In the genomic region with DNA sequence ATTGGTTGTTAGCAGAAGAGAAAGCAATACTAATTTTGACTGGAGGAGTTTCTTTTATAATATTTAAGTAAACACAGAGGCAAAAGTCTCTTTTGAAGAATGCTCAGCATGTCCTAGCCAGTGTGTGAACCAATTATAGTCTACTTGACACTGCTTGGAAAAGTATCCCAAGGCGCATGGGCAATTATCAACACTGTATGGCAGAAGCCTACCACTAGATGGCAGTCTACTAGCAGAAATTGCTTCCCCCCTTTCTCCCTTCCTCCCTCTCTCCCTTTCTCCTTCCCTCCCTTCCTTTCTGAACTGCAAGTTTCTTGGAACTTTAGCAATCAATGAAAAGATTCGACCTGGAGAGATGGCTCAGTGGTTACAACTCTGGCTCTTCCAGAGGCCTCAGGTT, we compare ENCODE assay signal across 9 mouse cellular contexts. TPM values are rescaled to one million over a fixed set of nuclear protein-coding genes. Genes with fewer than 3 reads are reported as not detected.
DNase-seq lines count a peak whose midpoint lies in the region; ATAC-seq and TF ChIP-seq lines count a peak whose summit lies in the region.
"Had no signal": no experiment of that assay in that cellular context is flagged by ENCODE, and none has a peak within 500 bp of the region (broad histone marks: within the 10 kb centered on the region; RNA-seq: fewer than 3 reads in every experiment).

No protein-coding gene starts in this region.

- DNase-seq in spleen, adult 2 months (ENCODE audit: low read depth in 1 of 2, low spot score in 2 of 2), result no peak
- DNase-seq in spleen, postnatal 14 days (ENCODE audit: low spot score in 2 of 2), result no peak
- DNase-seq in c-Kit-positive CD71-positive TER-119-positive erythroid progenitor cells, embryonic 14.5 days (ENCODE audit: low spot score), result peak; percentile 20
- DNase-seq in intestine, embryonic 14.5 days (ENCODE audit: low spot score), result no peak
- peak; percentile 23 for DNase-seq in left cerebral cortex, postnatal 4 days
- DNase-seq in natural killer cell, adult 2 months (ENCODE audit: low spot score in 2 of 2), result peak; percentile 12
- DNase-seq in urinary bladder, postnatal 10 days (ENCODE audit: low spot score), result no peak
- DNase-seq: liver, embryonic 13.5 days had no signal

- no peak overlapping the region for H3K4me3 ChIP-seq in spleen, adult 2 months (ENCODE audit: extremely low read depth, insufficient read depth, insufficient read length)
- H3K4me3 ChIP-seq in forebrain, embryonic 13.5 days, result no peak overlapping the region
- no peak overlapping the region for H3K4me3 ChIP-seq in intestine, embryonic 14.5 days (ENCODE audit: low read depth, low read length)
- H3K4me3 ChIP-seq: liver, embryonic 13.5 days had no signal

- TF ChIP-seq CTCF in spleen, adult 2 months (IDR thresholded peaks at IDR 0.05; ENCODE audit: extremely low read depth, insufficient read depth, insufficient read length, insufficient replicate concordance), result peak; percentile 48; the same call in 1 of the 2 replicates

- TF ChIP-seq POLR2A in spleen, adult 2 months (IDR thresholded peaks at IDR 0.05; ENCODE audit: low read depth, low read length), result no peak

- no peaks in the 10 kb centered on the region for H3K27me3 ChIP-seq in spleen, adult 2 months (ENCODE audit: control insufficient read depth, insufficient read depth, low read length)
- no peaks in the 10 kb centered on the region for H3K27me3 ChIP-seq in forebrain, embryonic 13.5 days
- no peaks in the 10 kb centered on the region for H3K27me3 ChIP-seq in intestine, embryonic 14.5 days (replicated peaks; ENCODE audit: control insufficient read depth, insufficient read depth, low read length)
- H3K27me3 ChIP-seq: liver, embryonic 13.5 days had no signal

- no peaks in the 10 kb centered on the region for H3K36me3 ChIP-seq in spleen, adult 2 months (ENCODE audit: control insufficient read depth, insufficient read depth, low read length)
- H3K36me3 ChIP-seq in forebrain, embryonic 13.5 days (ENCODE audit: poor library complexity, severe bottlenecking), result no peaks in the 10 kb centered on the region
- no peaks in the 10 kb centered on the region for H3K36me3 ChIP-seq in intestine, embryonic 14.5 days (ENCODE audit: control insufficient read depth, insufficient read depth, low read length)
- H3K36me3 ChIP-seq: liver, embryonic 13.5 days had no signal

- 12% methylated on average over 2 of the region's 2 CpGs for WGBS in spleen, adult 2 months
- WGBS in forebrain, embryonic 13.5 days, result 5% methylated on average over 2 of the region's 2 CpGs
- 11% methylated on average over 2 of the region's 2 CpGs for WGBS in intestine, embryonic 14.5 days

- no peak overlapping the region for H3K27ac ChIP-seq in spleen, adult 2 months (ENCODE audit: insufficient read depth, low read length)
- no peak overlapping the region for H3K27ac ChIP-seq in forebrain, embryonic 13.5 days
- no peak overlapping the region for H3K27ac ChIP-seq in intestine, embryonic 14.5 days (ENCODE audit: low read depth)
- H3K27ac ChIP-seq: liver, embryonic 13.5 days had no signal

- ATAC-seq in forebrain, embryonic 13.5 days, result peak; percentile 81
- ATAC-seq in intestine, embryonic 14.5 days (replicated peaks; ENCODE audit: low FRiP score, low TSS enrichment, low read depth), result peak; percentile 63; the same call in 1 of the 2 replicates

- no peak overlapping the region for H3K9ac ChIP-seq in forebrain, embryonic 13.5 days
- no peak overlapping the region for H3K9ac ChIP-seq in intestine, embryonic 14.5 days (ENCODE audit: low read length)
- H3K9ac ChIP-seq: liver, embryonic 13.5 days had no signal

- no peaks in the 10 kb centered on the region for H3K4me1 ChIP-seq in spleen, adult 2 months (ENCODE audit: control insufficient read depth, insufficient read depth, insufficient read length)
- H3K4me1 ChIP-seq in forebrain, embryonic 13.5 days, result peaks cover 13% of the 10 kb centered on the region; the same call in 1 of the 2 replicates
- peaks cover 3% of the 10 kb centered on the region; the same call in 1 of the 2 replicates for H3K4me1 ChIP-seq in intestine, embryonic 14.5 days (replicated peaks; ENCODE audit: control insufficient read depth, insufficient read depth, low read length)
- H3K4me1 ChIP-seq: liver, embryonic 13.5 days had no signal

- no peak overlapping the region for H3K4me2 ChIP-seq in forebrain, embryonic 13.5 days
- no peak overlapping the region for H3K4me2 ChIP-seq in intestine, embryonic 14.5 days (ENCODE audit: low read length)
- H3K4me2 ChIP-seq: liver, embryonic 13.5 days had no signal

- H3K9me3 ChIP-seq in forebrain, embryonic 13.5 days (replicated peaks), result no peaks in the 10 kb centered on the region
- H3K9me3 ChIP-seq in intestine, embryonic 14.5 days (ENCODE audit: control insufficient read depth, low read length), result no peaks in the 10 kb centered on the region
- H3K9me3 ChIP-seq: liver, embryonic 13.5 days had no signal

- intact Hi-C loops in left cerebral cortex, postnatal 4 days (cut with DNase I), result loop anchor here (1.0 to 10.0 kb wide), 4 partner anchors 185 to 628 kb away; no protein-coding TSS in a partner anchor

RNA-seq across cellular contexts. Expression of a gene that starts 7.1 kb away (rescaled TPM):
- polyA plus RNA-seq in spleen, adult 2 months (2012; rRNA removed), result 1.4 and 1.9 TPM in 2 replicates
- 6.6 and 7.8 TPM in 2 replicates for polyA plus RNA-seq in forebrain, embryonic 13.5 days (2015; fragmentation: Nextera tagmentation; extraction: Ambion mirVana)
- 8.3 and 9.0 TPM in 2 replicates for polyA plus RNA-seq in intestine, embryonic 14.5 days (2014; fragmentation: Nextera tagmentation; extraction: Ambion mirVana)
- total RNA-seq in left cerebral cortex, postnatal 4 days (2021), result 1 to 10 TPM; 5.4 to 6.8 TPM

Comparison
In these comparisons a context has a peak if more than half of its experiments do, and no peak if none do; other contexts are left out.
1. DNase-seq: peak in c-Kit-positive CD71-positive TER-119-positive erythroid progenitor cells, embryonic 14.5 days (single experiment), left cerebral cortex, postnatal 4 days (single experiment) and natural killer cell, adult 2 months (2 of 2); none in spleen, adult 2 months (0 of 2), spleen, postnatal 14 days (0 of 2), intestine, embryonic 14.5 days (single experiment) and urinary bladder, postnatal 10 days (single experiment).